Mouse (Mus musculus): ENCODE data around the gene Ankra2. TPM values are rescaled to one million over a fixed set of nuclear protein-coding genes. Genes with fewer than 3 reads are reported as not detected.

Ankra2 gene
- total RNA-seq, 2 experiments from 2014 or later: 47.1 TPM

DNA sequence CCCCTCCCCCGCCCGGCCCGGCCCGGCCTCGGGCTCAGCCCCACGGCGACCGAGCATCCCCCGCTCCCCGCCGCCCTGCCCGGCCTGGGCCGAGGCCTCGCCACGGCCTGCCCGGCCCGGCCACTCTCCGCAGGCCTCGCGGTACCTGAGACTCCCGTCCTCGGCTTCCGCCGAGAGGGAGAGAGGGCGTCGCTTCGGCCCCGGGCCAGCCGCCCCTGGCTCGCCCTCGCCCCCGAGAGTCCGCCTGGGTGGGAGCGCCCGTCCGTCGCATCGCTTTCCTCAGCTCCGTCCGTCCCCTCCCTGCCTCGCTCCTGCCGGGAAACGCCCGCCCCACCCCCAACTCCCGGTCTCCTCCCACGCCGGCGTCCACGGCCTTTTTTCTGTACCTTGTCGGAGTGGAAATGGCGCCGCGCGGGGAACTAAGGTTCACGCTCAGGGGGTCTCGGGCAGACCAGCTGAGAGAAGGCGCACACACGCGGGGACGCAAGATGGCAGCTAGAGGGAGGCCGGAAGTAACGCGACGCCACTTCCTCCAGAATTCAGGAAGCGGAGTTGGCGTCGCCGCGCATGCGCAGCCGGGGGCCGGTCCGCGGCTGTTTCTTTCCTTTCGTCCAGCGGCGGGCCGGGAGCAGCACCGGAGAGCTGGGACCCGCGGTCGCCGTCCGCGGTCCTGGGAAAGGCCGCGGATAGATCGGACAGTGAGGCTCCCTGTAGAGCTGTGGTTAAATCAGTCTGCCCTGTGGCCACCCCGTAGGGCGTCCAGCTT is 53.8 kb downstream of the Ankra2 start, which contains the start of gene Btf3:
Gene Btf3 (minus strand): TSS at position 527 of the 766 bp plus-strand sequence.
- H3K4me3 ChIP-seq: peak within 1 kb of the TSS; percentile 88
- intact Hi-C loops (cut with DNase I): loop anchor here (1.0 to 10.0 kb wide), 2 partner anchors 53 to 408 kb away; partner anchors contain the start of genes Ankra2 and Utp15
- peak; percentile 93 to 96 for DNase-seq (ENCODE audit: extremely low spot score in 1 of 2, low spot score in 2 of 2)
- H3K27ac ChIP-seq: peak within 1 kb of the TSS; percentile 90
- TF ChIP-seq CTCF (IDR thresholded peaks at IDR 0.05): peak; percentile 22

DNA sequence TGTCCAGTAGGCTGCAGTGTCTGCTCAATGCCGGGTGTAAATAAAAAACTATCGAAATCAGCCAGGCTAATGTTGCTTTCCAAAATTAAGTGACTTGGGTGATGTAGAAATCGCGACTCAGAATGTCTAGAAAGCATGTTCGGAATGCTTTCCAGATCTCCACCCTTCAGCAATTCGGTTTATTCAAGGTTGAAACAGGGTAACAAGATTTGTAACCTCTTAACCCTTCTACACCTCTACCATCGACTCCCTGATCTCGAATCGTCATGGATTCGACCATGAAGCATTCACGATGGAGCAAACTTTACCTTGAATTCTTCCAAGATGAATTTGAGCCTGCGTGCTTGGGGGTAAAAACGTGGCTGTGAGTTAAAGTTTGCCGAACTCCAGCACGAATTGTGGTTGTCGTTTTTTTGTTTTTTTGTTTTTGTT is 54.4 kb downstream of the Ankra2 start:
- H3K27ac ChIP-seq: peak overlapping the region; percentile 90

DNA sequence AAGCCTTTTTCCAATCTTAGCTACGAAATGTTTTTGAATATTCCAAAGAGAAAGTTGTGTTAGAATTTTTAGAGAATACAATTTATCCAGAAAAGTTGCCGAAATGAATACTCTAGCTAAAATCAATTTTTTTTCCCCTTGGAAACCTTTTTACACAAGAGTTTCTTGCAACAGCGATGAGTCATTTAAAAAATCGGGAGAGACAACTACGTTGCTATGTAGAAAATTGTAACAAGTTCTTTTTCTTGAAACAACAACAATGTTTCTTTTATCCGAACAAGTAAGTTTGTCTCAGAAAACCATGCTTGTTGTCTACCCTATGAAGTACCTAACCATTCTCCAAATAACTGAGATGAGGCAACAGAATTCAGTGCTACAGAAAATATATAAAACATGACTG is 55.0 kb downstream of the Ankra2 start:
- no peak for TF ChIP-seq CTCF (IDR thresholded peaks at IDR 0.05)
- DNase-seq (ENCODE audit: extremely low spot score in 1 of 2, low spot score in 2 of 2): no peak
- intact Hi-C loops (cut with DNase I): loop anchor here (10.0 kb wide), 1 partner anchor 407 kb away; no protein-coding TSS in a partner anchor
- no peak overlapping the region for H3K27ac ChIP-seq
- H3K4me3 ChIP-seq: peak overlapping the region; percentile 88

More for the DNA sequence above, 54.4 kb downstream of the Ankra2 start:
- TF ChIP-seq CTCF (IDR thresholded peaks at IDR 0.05): no peak
- peak overlapping the region; percentile 88 for H3K4me3 ChIP-seq
- DNase-seq (ENCODE audit: extremely low spot score in 1 of 2, low spot score in 2 of 2): no peak
- intact Hi-C loops (cut with DNase I): loop anchor here (10.0 kb wide), 1 partner anchor 408 kb away; no protein-coding TSS in a partner anchor

Other genes starting within 250 kb of the Ankra2 start
- gene Arhgef28, start 56.6 kb upstream of the Ankra2 start, total RNA-seq (2021): 10 to 100 TPM; 37.4 to 40.7 TPM
- 10 to 100 TPM; 22.2 to 23.0 TPM for gene Utp15, start within 50 bp of the Ankra2 start, total RNA-seq (2021)
- not detected for gene Gm21976, start 16.8 kb downstream of the Ankra2 start, total RNA-seq (2021)
- gene Btf3, start 53.9 kb downstream of the Ankra2 start, total RNA-seq (2021): 100 to 1,000 TPM; 160 to 170 TPM
- 1 to 10 TPM; 1.5 to 1.9 TPM for gene Foxd1, start 91.2 kb downstream of the Ankra2 start, total RNA-seq (2021)
- gene Gm10320, start 228.9 kb downstream of the Ankra2 start, total RNA-seq (2021): not detected

Data from left cerebral cortex, adult 2 months (tissue).